10 mouse cellular contexts compared by ENCODE assay signal in the genomic region with DNA sequence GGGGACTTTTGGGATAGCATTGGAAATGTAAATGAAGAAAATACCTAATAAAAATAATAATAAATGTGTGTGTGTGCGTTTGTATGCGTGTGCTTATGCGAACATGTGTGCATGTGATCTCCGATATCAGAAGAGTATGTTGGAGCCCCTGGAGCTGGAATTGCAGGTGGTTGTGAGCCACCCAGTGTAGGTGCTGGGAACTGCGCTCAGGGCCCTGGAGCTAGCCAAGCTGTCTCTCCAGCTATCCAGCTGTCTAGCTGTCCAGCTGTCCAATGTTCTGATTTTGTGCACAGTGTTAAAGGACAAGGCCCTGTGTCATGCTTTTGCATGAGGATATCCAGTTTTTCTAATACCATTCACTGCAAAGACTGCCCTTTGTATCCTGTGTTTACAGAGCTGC. TPM values are rescaled to one million over a fixed set of nuclear protein-coding genes. Genes with fewer than 3 reads are reported as not detected.
DNase-seq lines count a peak whose midpoint lies in the region; ATAC-seq and TF ChIP-seq lines count a peak whose summit lies in the region.
"Had no signal": no experiment of that assay in that cellular context is flagged by ENCODE, and none has a peak within 500 bp of the region (broad histone marks: within the 10 kb centered on the region; RNA-seq: fewer than 3 reads in every experiment).

No protein-coding gene starts in this region.

- H3K27me3 ChIP-seq in hindbrain, postnatal 0 days (ENCODE audit: insufficient read depth, low read length), result no peaks in the 10 kb centered on the region
- no peaks in the 10 kb centered on the region for H3K27me3 ChIP-seq in hindbrain, embryonic 16.5 days (replicated peaks; ENCODE audit: control insufficient read depth, insufficient read depth, low read length)
- no peaks in the 10 kb centered on the region for H3K27me3 ChIP-seq in intestine, embryonic 15.5 days (replicated peaks)
- H3K27me3 ChIP-seq: embryonic facial prominence, embryonic 13.5 days had no signal

- H3K4me3 ChIP-seq in hindbrain, postnatal 0 days (ENCODE audit: low read length), result no peak overlapping the region
- H3K4me3 ChIP-seq in hindbrain, embryonic 16.5 days (ENCODE audit: low read length), result no peak overlapping the region
- no peak overlapping the region for H3K4me3 ChIP-seq in intestine, embryonic 15.5 days (replicated peaks)
- H3K4me3 ChIP-seq: embryonic facial prominence, embryonic 13.5 days had no signal

- WGBS in hindbrain, postnatal 0 days, result 83% methylated on average over 5 of the region's 5 CpGs
- 86% methylated on average over 5 of the region's 5 CpGs for WGBS in hindbrain, embryonic 16.5 days
- 87% methylated on average over 5 of the region's 5 CpGs for WGBS in intestine, embryonic 15.5 days

- H3K9me3 ChIP-seq in hindbrain, postnatal 0 days (ENCODE audit: low read length), result no peaks in the 10 kb centered on the region
- no peaks in the 10 kb centered on the region for H3K9me3 ChIP-seq in hindbrain, embryonic 16.5 days (ENCODE audit: control insufficient read depth, low read length)
- no peaks in the 10 kb centered on the region for H3K9me3 ChIP-seq in intestine, embryonic 15.5 days
- H3K9me3 ChIP-seq: embryonic facial prominence, embryonic 13.5 days had no signal

- no peak for DNase-seq in hindbrain, postnatal 0 days (ENCODE audit: low spot score)
- DNase-seq in retina, embryonic 14.5 days (ENCODE audit: low spot score), result peak; percentile 12
- DNase-seq in retina, postnatal 1 day, result no peak
- DNase-seq in spleen, postnatal 10 days (ENCODE audit: low spot score in 2 of 2), result no peak
- no peak for DNase-seq in adrenal gland, postnatal 36 days
- DNase-seq: thymus, adult 2 months had no signal

- H3K36me3 ChIP-seq in hindbrain, postnatal 0 days (ENCODE audit: insufficient read depth, low read length), result no peaks in the 10 kb centered on the region
- no peaks in the 10 kb centered on the region for H3K36me3 ChIP-seq in hindbrain, embryonic 16.5 days (ENCODE audit: control insufficient read depth, insufficient read depth, low read length)
- H3K36me3 ChIP-seq in intestine, embryonic 15.5 days, result no peaks in the 10 kb centered on the region
- H3K36me3 ChIP-seq: embryonic facial prominence, embryonic 13.5 days had no signal

- no peak overlapping the region for H3K27ac ChIP-seq in hindbrain, postnatal 0 days
- no peak overlapping the region for H3K27ac ChIP-seq in hindbrain, embryonic 16.5 days (ENCODE audit: low read depth, low read length)
- H3K27ac ChIP-seq in intestine, embryonic 15.5 days, result no peak overlapping the region
- H3K27ac ChIP-seq: embryonic facial prominence, embryonic 13.5 days had no signal

- no peak for ATAC-seq in hindbrain, postnatal 0 days
- no peak for ATAC-seq in hindbrain, embryonic 16.5 days
- ATAC-seq in intestine, embryonic 15.5 days, result peak; percentile 55; the same call in 1 of the 2 replicates

- peak; percentile 51 for TF ChIP-seq CTCF in hindbrain, postnatal 0 days (IDR thresholded peaks at IDR 0.05; ENCODE audit: low read depth)

- no peaks in the 10 kb centered on the region for H3K4me1 ChIP-seq in hindbrain, postnatal 0 days (ENCODE audit: insufficient read depth, low read length)
- H3K4me1 ChIP-seq in hindbrain, embryonic 16.5 days (ENCODE audit: control insufficient read depth, insufficient read depth, low read depth, low read length), result no peaks in the 10 kb centered on the region
- no peaks in the 10 kb centered on the region for H3K4me1 ChIP-seq in intestine, embryonic 15.5 days (replicated peaks)
- H3K4me1 ChIP-seq: embryonic facial prominence, embryonic 13.5 days had no signal

- H3K9ac ChIP-seq in hindbrain, postnatal 0 days (replicated peaks; ENCODE audit: low read length), result no peak overlapping the region
- no peak overlapping the region for H3K9ac ChIP-seq in hindbrain, embryonic 16.5 days (ENCODE audit: low read depth, low read length)
- no peak overlapping the region for H3K9ac ChIP-seq in intestine, embryonic 15.5 days
- H3K9ac ChIP-seq: embryonic facial prominence, embryonic 13.5 days had no signal

- no peak overlapping the region for H3K4me2 ChIP-seq in hindbrain, postnatal 0 days (ENCODE audit: low read depth, low read length)
- no peak overlapping the region for H3K4me2 ChIP-seq in hindbrain, embryonic 16.5 days (ENCODE audit: low read length)
- H3K4me2 ChIP-seq in intestine, embryonic 15.5 days (replicated peaks), result no peak overlapping the region
- H3K4me2 ChIP-seq: embryonic facial prominence, embryonic 13.5 days had no signal

RNA-seq across cellular contexts. Expression of a gene that starts 7.8 kb away (rescaled TPM):
- 0.21 TPM in 1 of 2 replicates, not detected in the other for total RNA-seq in hindbrain, postnatal 0 days (2014; rRNA removed)
- polyA plus RNA-seq in hindbrain, postnatal 0 days (2015; fragmentation: Nextera tagmentation; extraction: Ambion mirVana), result 0.08 and 0.24 TPM in 2 replicates
- polyA plus RNA-seq in hindbrain, embryonic 16.5 days (2015; fragmentation: Nextera tagmentation; extraction: Ambion mirVana), result 0.14 and 0.16 TPM in 2 replicates
- polyA plus RNA-seq in intestine, embryonic 15.5 days (2015; fragmentation: Nextera tagmentation; extraction: Ambion mirVana), result 6.3 and 7.2 TPM in 2 replicates
- under 1 TPM in 1 of 2 experiments, not detected in 1; 0.13 TPM for total RNA-seq in adrenal gland, postnatal 36 days (2021)
- total RNA-seq: left cerebral cortex, postnatal 36 days had no signal
- polyA plus RNA-seq: embryonic facial prominence, embryonic 13.5 days had no signal
